Mouse (Mus musculus): ENCODE results near the gene Paf1.

- TF ChIP-seq CTCF (IDR thresholded peaks at IDR 0.05; ENCODE audit: borderline replicate concordance, insufficient read depth, low read depth, low read length) (peak; percentile 64), POLR2A (IDR thresholded peaks at IDR 0.05; ENCODE audit: borderline replicate concordance, insufficient read depth, low read length) (peak; percentile 36; the same call in 1 of the 2 replicates)
These were observed 43.6 kb downstream of the Paf1 start for GRCm38 (mm10) chr7:28436271-28436904.

Measured in cerebellum, adult 2 months (tissue).